Mouse (Mus musculus) CH12.LX (cell line): ENCODE results near the gene Sec11a. TPM values are rescaled to one million over a fixed set of nuclear protein-coding genes. Genes with fewer than 3 reads are reported as not detected.

Source experiments
- DNase-seq: peaks from one replicate; pipeline ENCODE4 v3.0.0-alpha.2; 2013; ENCODE audit errors: extremely low read depth
- H3K27ac ChIP-seq: 2 replicates; pipeline ENCODE4 v1.5.1; 2012; ENCODE audit warnings: low read depth, mild to moderate bottlenecking, control low read depth, moderate library complexity; ENCODE audit not compliant: insufficient read depth
- H3K27me3 ChIP-seq: replicated peaks from 2 replicates; pipeline ENCODE3; 2012; ENCODE audit warnings: inconsistent platforms
- H3K36me3 ChIP-seq, 2 experiments: replicated peaks in 1 of 2; 2 replicates each; pipeline versions ENCODE3 to v1.6.1; 2012; ENCODE audit warnings: inconsistent platforms in 1 of 2, low read length in 1 of 2, mild to moderate bottlenecking in 1 of 2, mixed read lengths in 1 of 2, moderate library complexity in 1 of 2; ENCODE audit not compliant: control insufficient read depth in 1 of 2, insufficient read depth in 1 of 2
- H3K4me1 ChIP-seq, 2 experiments: 2 replicates each; pipeline ENCODE4 v1.6.1; 2012; ENCODE audit warnings: inconsistent platforms in 1 of 2, moderate library complexity in 1 of 2; ENCODE audit not compliant: insufficient read depth in 2 of 2, control insufficient read depth in 1 of 2
- H3K4me2 ChIP-seq: 2 replicates; pipeline ENCODE4 v1.6.1; 2012; ENCODE audit warnings: low read depth, mild to moderate bottlenecking, control low read depth; ENCODE audit not compliant: poor library complexity, insufficient read depth, severe bottlenecking
- H3K4me3 ChIP-seq, 3 experiments: fragments of 150-350 bp in 1 of 3; sonication (generic) in 1 of 3; replicated peaks in 1 of 3; 2 replicates each; pipeline versions ENCODE3 to v1.5.1; 2011 to 2012; ENCODE audit warnings: low read depth in 2 of 3, low read length in 2 of 3, mild to moderate bottlenecking in 2 of 3, moderate library complexity in 2 of 3, control low read depth in 1 of 3, improper control_type of control experiment in 1 of 3, inconsistent platforms in 1 of 3, mixed read lengths in 1 of 3; ENCODE audit not compliant: poor library complexity in 1 of 3
- H3K79me2 ChIP-seq: replicated peaks from 2 replicates; pipeline ENCODE4 v1.6.1; 2012; ENCODE audit warnings: mild to moderate bottlenecking, moderate library complexity; ENCODE audit not compliant: control insufficient read depth, poor library complexity, insufficient read depth, severe bottlenecking; ENCODE audit errors: extremely low read depth
- H3K9ac ChIP-seq: 2 replicates; pipeline ENCODE4 v1.6.1; 2012; ENCODE audit warnings: low read depth, mild to moderate bottlenecking, control low read depth, moderate library complexity; ENCODE audit not compliant: insufficient read depth
- H3K9me3 ChIP-seq: replicated peaks from 2 replicates; pipeline ENCODE3; 2012; ENCODE audit warnings: low read length, inconsistent platforms, mixed read lengths
- CHD1 ChIP-seq: IDR thresholded peaks from 2 replicates; pipeline ENCODE4 v1.6.1; 2012; ENCODE audit warnings: low read depth, low read length, improper control_type of control experiment, inconsistent platforms
- CHD2 ChIP-seq: IDR thresholded peaks from 2 replicates; pipeline ENCODE4 v1.6.1; 2011; ENCODE audit warnings: low read length, improper control_type of control experiment
- E2F4 ChIP-seq: IDR thresholded peaks from 2 replicates; pipeline ENCODE4 v1.6.1; 2011; ENCODE audit warnings: low read depth, low read length, improper control_type of control experiment; ENCODE audit not compliant: insufficient replicate concordance
- EP300 ChIP-seq: IDR thresholded peaks from 2 replicates; pipeline ENCODE4 v1.6.1; 2011; ENCODE audit warnings: low read length, improper control_type of control experiment
- ETS1 ChIP-seq: conservative IDR thresholded peaks from 2 replicates; pipeline ENCODE4 v1.6.1; 2012; ENCODE audit warnings: low read depth, mild to moderate bottlenecking, inconsistent platforms, low read length, improper control_type of control experiment, moderate library complexity
- GABPA ChIP-seq: IDR thresholded peaks from 2 replicates; pipeline ENCODE4 v1.6.1; 2012; ENCODE audit warnings: low read depth, low read length, improper control_type of control experiment, inconsistent platforms; ENCODE audit not compliant: insufficient replicate concordance
- HCFC1 ChIP-seq: IDR thresholded peaks from 2 replicates; pipeline ENCODE4 v1.6.1; 2012; ENCODE audit warnings: low read depth, mild to moderate bottlenecking, inconsistent platforms, low read length, improper control_type of control experiment
- IRF4 ChIP-seq: IDR thresholded peaks from 2 replicates; pipeline ENCODE4 v1.6.1; 2014; ENCODE audit warnings: low read depth, mild to moderate bottlenecking, inconsistent platforms, low read length, improper control_type of control experiment
- JUND ChIP-seq: conservative IDR thresholded peaks from 2 replicates; pipeline ENCODE4 v1.6.1; 2011; ENCODE audit warnings: low read depth, low read length, improper control_type of control experiment
- KAT2A ChIP-seq: IDR thresholded peaks from 2 replicates; pipeline ENCODE4 v1.6.1; 2012; ENCODE audit warnings: low read length, improper control_type of control experiment, inconsistent platforms; ENCODE audit not compliant: insufficient replicate concordance
- MAFK ChIP-seq: IDR thresholded peaks from 2 replicates; pipeline ENCODE4 v1.6.1; 2011; ENCODE audit warnings: low read length, improper control_type of control experiment; ENCODE audit not compliant: insufficient replicate concordance
- MAX ChIP-seq: IDR thresholded peaks from 2 replicates; pipeline ENCODE4 v1.6.1; 2011; ENCODE audit warnings: low read length, improper control_type of control experiment
- MAZ ChIP-seq: IDR thresholded peaks from 2 replicates; pipeline ENCODE4 v1.6.1; 2012; ENCODE audit warnings: low read depth, mild to moderate bottlenecking, inconsistent platforms, low read length, improper control_type of control experiment, moderate library complexity
- MEF2A ChIP-seq: IDR thresholded peaks from 2 replicates; pipeline ENCODE4 v1.6.1; 2014; ENCODE audit warnings: low read depth, mild to moderate bottlenecking, inconsistent platforms, low read length, improper control_type of control experiment, borderline replicate concordance
- MXI1 ChIP-seq: IDR thresholded peaks from 2 replicates; pipeline ENCODE4 v1.6.1; 2011; ENCODE audit warnings: mild to moderate bottlenecking, low read depth, low read length, improper control_type of control experiment
- MYC ChIP-seq: IDR thresholded peaks from 2 replicates; pipeline ENCODE4 v1.6.1; 2011; ENCODE audit warnings: low read depth, mild to moderate bottlenecking, improper control_type of control experiment, low read length
- NELFE ChIP-seq: IDR thresholded peaks from 2 replicates; pipeline ENCODE4 v1.6.1; 2011; ENCODE audit warnings: low read depth, low read length, improper control_type of control experiment
- NRF1 ChIP-seq: IDR thresholded peaks from 2 replicates; pipeline ENCODE4 v1.6.1; 2014; ENCODE audit warnings: low read depth, mild to moderate bottlenecking, inconsistent platforms, low read length, improper control_type of control experiment, moderate library complexity
- POLR2A ChIP-seq: IDR thresholded peaks from 2 replicates; pipeline ENCODE4 v1.6.1; 2011; ENCODE audit warnings: low read depth, mild to moderate bottlenecking, improper control_type of control experiment, low read length
- POLR2AphosphoS2 ChIP-seq: IDR thresholded peaks from 2 replicates; pipeline ENCODE4 v1.6.1; 2011; ENCODE audit warnings: low read depth, low read length, improper control_type of control experiment
- RAD21 ChIP-seq: IDR thresholded peaks from 2 replicates; pipeline ENCODE4 v1.6.1; 2011; ENCODE audit warnings: low read depth, mild to moderate bottlenecking, low read length, improper control_type of control experiment, moderate library complexity
- RCOR1 ChIP-seq: conservative IDR thresholded peaks from 2 replicates; pipeline ENCODE4 v1.6.1; 2012; ENCODE audit warnings: low read depth, mild to moderate bottlenecking, inconsistent platforms, low read length, improper control_type of control experiment
- SIN3A ChIP-seq: IDR thresholded peaks from 2 replicates; pipeline ENCODE4 v1.6.1; 2012; ENCODE audit warnings: low read length, improper control_type of control experiment, inconsistent platforms
- SMC3 ChIP-seq: IDR thresholded peaks from 2 replicates; pipeline ENCODE4 v1.6.1; 2011; ENCODE audit warnings: low read depth, low read length, improper control_type of control experiment
- UBTF ChIP-seq: IDR thresholded peaks from 2 replicates; pipeline ENCODE4 v1.6.1; 2012; ENCODE audit warnings: low read depth, mild to moderate bottlenecking, inconsistent platforms, low read length, improper control_type of control experiment, moderate library complexity
- USF1 ChIP-seq: IDR thresholded peaks from 2 replicates; pipeline ENCODE4 v1.6.1; 2014; ENCODE audit warnings: low read depth, mild to moderate bottlenecking, inconsistent platforms, low read length, improper control_type of control experiment
- ZKSCAN1 ChIP-seq: IDR thresholded peaks from 2 replicates; pipeline ENCODE4 v1.6.1; 2012; ENCODE audit warnings: low read depth, inconsistent platforms, low read length, improper control_type of control experiment, borderline replicate concordance
- ZNF384 ChIP-seq: IDR thresholded peaks from 2 replicates; pipeline ENCODE4 v1.6.1; 2012; ENCODE audit warnings: low read depth, low read length, improper control_type of control experiment, inconsistent platforms
- dilution Hi-C: fragments of 300-500 bp; cut with MboI; formaldehyde crosslinking; loops from 2 replicates; pipeline ENCODE4 v1.14.3; 2020; ENCODE audit warnings: low sequenced_read_pairs; ENCODE audit not compliant: extremely low pct_unique_long_range_greater_than_20kb, extremely low pct_ligation_motif_present
- in situ Hi-C: fragments of 300-500 bp; cut with MboI; formaldehyde crosslinking; loops from 3 replicates; pipeline ENCODE4 v1.14.3; 2019; ENCODE audit warnings: low sequenced_read_pairs, low pct_ligation_motif_present, low pct_unique_long_range_greater_than_20kb, mixed read lengths
- polyA plus RNA-seq: library from polyadenylated mRNA; unstranded; fragments of >175 nt; gene quantifications from 2 replicates; pipeline ENCODE4 v1.2.1, GENCODE M21; 2012; ENCODE audit warnings: low read depth; ENCODE audit not compliant: insufficient read length
- total RNA-seq, 2 experiments: library from RNA; depleted of rRNA; stranded (reverse); fragments of 300-350 nt in 1 of 2; fragments of >200 nt in 1 of 2; gene quantifications; 2 replicates each; pipeline ENCODE4 v1.2.3; 2012 to 2014

Sec11a gene
- total and polyA plus RNA-seq, 3 experiments: 93.5 to 141 (median 126) TPM

DNA sequence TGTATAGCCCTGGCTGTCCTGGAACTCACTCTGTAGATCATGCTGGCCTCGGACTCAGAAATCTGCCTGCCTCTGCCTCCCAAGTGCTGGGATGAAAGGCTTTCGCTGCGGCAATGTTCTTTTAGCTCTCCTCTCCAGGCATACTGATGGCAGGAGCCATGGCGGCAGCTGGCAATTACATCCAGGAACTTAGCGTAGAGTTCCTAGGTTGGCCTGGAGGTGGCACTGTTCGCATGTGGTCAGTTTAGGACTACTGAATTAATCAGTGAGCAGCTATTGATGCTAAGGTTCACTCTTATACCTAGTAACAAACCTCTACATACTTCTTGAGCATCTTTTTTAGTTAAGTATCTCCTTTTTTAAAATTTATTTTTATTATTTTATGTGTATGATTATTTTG is 90.4 kb downstream of the Sec11a start (continued):
- TF ChIP-seq JUND (no peak), KAT2A (no peak), POLR2A (peak; percentile 36; the same call in 1 of the 2 replicates), CHD2 (no peak), RCOR1 (no peak), MYC (peak; percentile 73), ZNF384 (no peak), POLR2AphosphoS2 (no peak), EP300 (no peak), HCFC1 (peak; percentile 53), GABPA (no peak), MEF2A (no peak), E2F4 (no peak), SIN3A (no peak), NRF1 (no peak), IRF4 (no peak), MAFK (no peak)

DNA sequence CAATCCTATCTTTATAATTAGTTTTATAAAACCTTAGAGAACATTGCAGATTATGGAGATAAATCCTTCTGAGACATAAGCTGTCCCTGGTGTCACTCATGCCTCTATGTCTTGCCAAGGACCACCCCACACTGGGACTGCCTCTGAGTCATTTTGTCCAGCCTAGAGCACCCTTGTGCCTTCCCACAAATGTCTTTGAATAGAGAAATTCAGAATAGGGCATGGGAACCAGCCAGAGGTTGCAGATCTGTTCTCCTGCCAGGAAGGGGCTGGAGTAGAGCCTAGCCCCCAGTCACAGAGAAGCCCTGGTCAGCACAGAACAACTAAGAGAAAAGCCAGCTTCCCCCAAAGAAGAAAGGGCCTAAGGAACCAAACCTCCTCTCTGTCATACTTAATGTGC is 92.3 kb downstream of the Sec11a start:
- peaks cover 5% of the 10 kb centered on the region for H3K9me3 ChIP-seq
- no peak for DNase-seq
- dilution Hi-C loops: no loop called here
- H3K4me3 ChIP-seq: no peak overlapping the region
- peaks cover 4 to 13% of the 10 kb centered on the region in 2 experiments; a peak in 3 of 4 replicates for H3K4me1 ChIP-seq
- H3K36me3 ChIP-seq: no peaks in the 10 kb centered on the region
- no peak overlapping the region for H3K9ac ChIP-seq
- TF ChIP-seq CHD1: no peak
- no peak for TF ChIP-seq NELFE
- no peak for TF ChIP-seq ZKSCAN1
- no peak for TF ChIP-seq RAD21
- TF ChIP-seq HCFC1: no peak
- TF ChIP-seq USF1: no peak
- TF ChIP-seq MAFK: no peak
- no peak for TF ChIP-seq MAZ
- no peak for TF ChIP-seq KAT2A
- TF ChIP-seq NRF1: no peak
- TF ChIP-seq MXI1: no peak
- TF ChIP-seq ETS1: no peak
- TF ChIP-seq POLR2AphosphoS2: no peak
- no peak for TF ChIP-seq UBTF
- TF ChIP-seq SMC3: no peak
- no peak for TF ChIP-seq MAX
- TF ChIP-seq E2F4: no peak
- H3K4me2 ChIP-seq: no peak overlapping the region
- in situ Hi-C loops: no loop called here
- H3K27me3 ChIP-seq: no peaks in the 10 kb centered on the region
- no peak overlapping the region for H3K27ac ChIP-seq
- H3K79me2 ChIP-seq: no peaks in the 10 kb centered on the region

Other genes with a start within 250 kb of the Sec11a start
- 77.0 and 87.5 TPM in 2 replicates for gene Iqgap1, start 121.8 kb downstream of the Sec11a start, total RNA-seq (2012; rRNA removed)
- gene Iqgap1, start 121.8 kb downstream of the Sec11a start, total RNA-seq (2014; rRNA removed): 43.1 and 49.6 TPM in 2 replicates
- 83.1 and 126 TPM in 2 replicates for gene Iqgap1, start 121.8 kb downstream of the Sec11a start, polyA plus RNA-seq
- gene Zscan2, start 86.9 kb downstream of the Sec11a start, total RNA-seq (2012; rRNA removed): 2.3 and 3.7 TPM in 2 replicates
- gene Zscan2, start 86.9 kb downstream of the Sec11a start, total RNA-seq (2014; rRNA removed): 0.82 and 1.3 TPM in 2 replicates
- 1.7 TPM in 2 replicates for gene Zscan2, start 86.9 kb downstream of the Sec11a start, polyA plus RNA-seq
- 42.4 and 48.9 TPM in 2 replicates for gene Wdr73, start 46.5 kb downstream of the Sec11a start, total RNA-seq (2012; rRNA removed)
- gene Wdr73, start 46.5 kb downstream of the Sec11a start, total RNA-seq (2014; rRNA removed): 55.7 and 64.2 TPM in 2 replicates
- gene Wdr73, start 46.5 kb downstream of the Sec11a start, polyA plus RNA-seq: 44.6 and 48.1 TPM in 2 replicates
- 0.47 and 0.67 TPM in 2 replicates for gene Nmb, start 42.7 kb downstream of the Sec11a start, total RNA-seq (2012; rRNA removed)
- gene Nmb, start 42.7 kb downstream of the Sec11a start, total RNA-seq (2014; rRNA removed): 0.66 TPM in 1 of 2 replicates, not detected in the other
- gene Nmb, start 42.7 kb downstream of the Sec11a start, polyA plus RNA-seq: 0.47 and 1.1 TPM in 2 replicates
- gene Zfp592, start 45.9 kb upstream of the Sec11a start, total RNA-seq (2012; rRNA removed): 10.1 and 12.8 TPM in 2 replicates
- 7.8 and 9.0 TPM in 2 replicates for gene Zfp592, start 45.9 kb upstream of the Sec11a start, total RNA-seq (2014; rRNA removed)
- 16.9 and 23.6 TPM in 2 replicates for gene Zfp592, start 45.9 kb upstream of the Sec11a start, polyA plus RNA-seq
- 0.13 and 0.64 TPM in 2 replicates for gene Alpk3, start 109.8 kb upstream of the Sec11a start, total RNA-seq (2012; rRNA removed)
- 0.08 and 0.13 TPM in 2 replicates for gene Alpk3, start 109.8 kb upstream of the Sec11a start, total RNA-seq (2014; rRNA removed)
- 1.1 and 1.6 TPM in 2 replicates for gene Alpk3, start 109.8 kb upstream of the Sec11a start, polyA plus RNA-seq
- gene Slc28a1, start 167.0 kb upstream of the Sec11a start, total RNA-seq (2012; rRNA removed): 0.04 TPM in 1 of 2 replicates, not detected in the other
- not detected in 2 replicates for gene Slc28a1, start 167.0 kb upstream of the Sec11a start, total RNA-seq (2014; rRNA removed)
- gene Slc28a1, start 167.0 kb upstream of the Sec11a start, polyA plus RNA-seq: 0.13 and 0.22 TPM in 2 replicates